Mouse (Mus musculus) megakaryocyte progenitor cell, adult 5-6 weeks (primary cell): ENCODE measurements at regions not wholly inside any gene's neighbourhood (a gene's known extent, or its start where the extent isn't known, plus 50 kb on each side); places are given as distances from the start of the nearest gene placed in this dataset.

Experiments
- ATAC-seq: replicated peaks from 2 replicates; pipeline ENCODE4 v1.8.0; 2016; ENCODE audit warnings: mild to moderate bottlenecking, moderate TSS enrichment, inconsistent platforms; ENCODE audit not compliant: poor library complexity

- no peak for ATAC-seq
Measured at GRCm38 (mm10) chr13:60007593-60007992, 169.6 kb downstream of the Gas1 start.

GRCm38 (mm10) chr13:60007031-60007430 is 170.1 kb downstream of the Gas1 start:
- no peak for ATAC-seq

GRCm38 (mm10) chr13:60004611-60005010 is 172.6 kb downstream of the Gas1 start:
- ATAC-seq = no peak

DNA sequence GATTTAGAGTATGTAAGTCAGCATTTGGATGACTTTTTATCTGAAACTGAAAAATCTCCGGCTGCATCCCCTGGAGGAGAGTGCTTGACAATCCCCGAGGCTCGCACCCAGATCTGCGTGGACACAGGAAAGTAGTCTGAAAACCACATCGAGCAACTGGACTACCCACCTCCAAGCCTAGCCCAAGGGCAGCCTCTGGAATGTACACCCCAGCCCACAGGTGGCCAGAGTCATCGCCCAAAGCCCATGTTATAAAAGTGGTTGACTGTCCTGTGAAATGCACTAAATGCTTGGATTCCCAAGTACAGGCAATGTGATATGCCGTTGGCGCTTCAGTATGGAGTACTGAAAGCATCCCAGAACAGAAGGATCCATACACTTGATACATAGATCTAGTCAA is 175.1 kb downstream of the Gas1 start:
- no peak for ATAC-seq

GRCm38 (mm10) chr13:60001637-60002036 is 175.5 kb downstream of the Gas1 start:
- no peak for ATAC-seq

GRCm38 (mm10) chr13:60000618-60001347 is 176.4 kb downstream of the Gas1 start:
- no peak for ATAC-seq

DNA sequence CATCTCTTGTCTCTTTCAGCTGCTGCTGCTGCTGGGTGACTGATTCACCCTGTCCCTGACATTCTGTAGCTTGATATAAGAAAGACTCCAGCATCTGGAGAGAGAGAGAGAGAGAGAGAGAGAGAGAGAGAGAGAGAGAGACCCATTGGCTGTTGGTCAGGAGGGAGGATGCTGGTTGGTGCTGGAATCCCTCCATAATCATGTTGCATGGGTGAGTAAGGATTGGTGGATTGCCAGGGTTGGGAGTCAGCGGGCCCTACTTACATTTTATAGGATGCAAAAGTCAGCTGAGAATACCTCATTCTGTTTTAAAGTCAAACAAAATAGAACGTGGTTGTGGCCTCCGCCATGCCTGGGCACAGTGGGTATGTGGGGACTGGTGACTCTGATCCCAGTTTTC is 174.5 kb upstream of the Tut7 start:
- no peak for ATAC-seq

GRCm38 (mm10) chr13:59996146-59996814 is 173.3 kb upstream of the Tut7 start:
- no peak for ATAC-seq

DNA sequence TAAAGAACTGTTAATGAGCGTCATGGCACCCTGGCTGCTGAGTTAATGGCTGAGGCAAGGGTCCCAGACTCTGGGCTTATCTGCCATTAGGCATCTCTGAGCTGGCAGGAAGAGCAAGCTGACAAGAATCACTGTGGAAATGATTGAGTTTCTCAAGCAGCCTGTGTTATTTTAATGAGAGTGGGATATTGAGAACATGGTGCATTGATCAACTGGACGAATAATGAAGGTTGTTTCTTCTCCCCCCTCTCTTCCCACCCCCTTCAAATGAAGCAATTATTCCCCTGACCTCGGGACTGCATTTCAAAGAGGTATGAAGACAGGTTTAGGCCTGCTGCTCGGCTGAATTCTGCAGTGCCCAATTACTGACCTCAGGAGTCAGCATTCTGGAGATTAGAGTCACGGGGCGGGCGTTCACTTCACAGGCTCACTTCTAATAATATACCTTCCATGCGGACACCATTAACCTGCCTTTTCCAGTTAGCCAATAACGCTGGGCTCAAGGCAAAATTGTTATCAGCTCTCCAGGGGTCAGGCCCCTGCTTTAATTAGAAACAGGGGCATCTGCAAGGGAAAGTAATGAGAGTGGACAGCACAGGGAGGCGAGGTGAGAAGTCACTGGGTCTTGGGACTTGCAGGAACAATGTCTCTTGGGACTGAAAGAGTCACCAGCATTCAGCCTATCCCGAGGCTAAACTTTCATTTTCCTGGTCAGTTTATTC is 170.0 kb upstream of the Tut7 start:
- no peak for ATAC-seq

- ATAC-seq = no peak
Measured at GRCm38 (mm10) chr13:59992346-59992745, 169.4 kb upstream of the Tut7 start.

DNA sequence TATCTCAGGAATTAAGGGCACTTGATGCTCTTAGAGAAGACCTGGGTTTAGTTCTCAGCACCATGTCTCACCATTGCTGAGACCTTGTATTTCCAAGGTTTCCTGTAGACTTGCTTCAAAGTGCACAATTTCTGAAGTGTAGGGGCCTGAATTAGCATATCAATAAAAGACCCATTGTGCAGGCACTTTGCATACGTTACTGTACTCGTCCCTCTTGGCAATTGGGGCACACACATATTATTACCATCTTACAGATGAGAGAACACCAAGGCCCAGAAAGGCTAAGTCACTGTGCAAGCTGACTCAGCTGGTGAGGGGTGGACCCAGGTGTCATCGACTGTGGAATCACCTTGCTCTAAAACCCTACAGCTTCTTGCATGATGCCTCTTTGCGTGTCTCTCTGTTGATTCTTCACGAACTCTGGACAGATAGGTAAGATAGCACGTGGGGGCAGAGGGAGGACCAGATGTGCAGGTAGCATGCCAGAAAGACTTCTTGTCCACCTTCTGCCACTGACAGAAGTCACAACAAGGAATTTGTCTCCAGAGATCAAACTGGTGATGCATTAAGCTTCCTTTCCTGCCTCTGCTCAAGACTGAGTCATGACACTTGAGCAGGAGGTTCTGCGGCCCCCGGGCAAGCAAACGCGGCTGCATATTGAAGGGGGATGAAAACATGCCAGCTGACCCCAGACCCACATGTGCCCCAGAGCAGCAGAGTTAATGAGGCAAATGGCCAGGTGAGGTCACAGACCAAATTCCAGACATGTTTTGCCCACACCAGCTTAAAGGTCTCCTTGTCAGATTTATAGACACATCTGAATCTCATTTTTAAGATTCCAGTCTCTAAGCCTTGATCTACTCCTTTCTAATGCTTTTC is 167.7 kb upstream of the Tut7 start:
- ATAC-seq = no peak

DNA sequence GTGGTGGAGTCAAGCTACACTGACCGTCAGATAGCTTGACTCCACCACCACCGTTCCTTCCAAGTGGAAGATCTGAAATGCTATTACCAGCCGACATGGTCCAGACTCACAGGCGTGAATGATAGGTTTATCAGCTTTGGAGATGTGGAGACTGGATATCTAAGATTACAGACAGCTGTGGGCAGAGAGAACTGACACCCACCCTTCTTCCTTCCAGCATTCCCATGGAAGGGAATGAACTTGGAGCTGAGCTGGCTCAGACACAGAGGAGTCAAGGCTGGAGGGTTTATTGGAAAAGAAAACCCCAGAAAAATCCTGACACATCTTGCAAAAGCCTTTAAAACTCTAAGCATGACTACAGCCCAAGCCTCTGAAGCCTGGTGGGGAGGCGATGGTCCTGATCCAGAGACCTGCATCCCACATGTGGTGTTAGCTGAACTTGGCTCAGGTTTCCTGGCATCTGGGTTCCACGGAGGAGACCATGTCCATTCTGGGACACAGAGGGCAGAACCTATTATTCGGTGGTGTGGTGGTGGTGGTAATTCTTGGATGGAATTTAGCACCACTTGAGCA is 165.5 kb upstream of the Tut7 start:
- ATAC-seq = no peak

DNA sequence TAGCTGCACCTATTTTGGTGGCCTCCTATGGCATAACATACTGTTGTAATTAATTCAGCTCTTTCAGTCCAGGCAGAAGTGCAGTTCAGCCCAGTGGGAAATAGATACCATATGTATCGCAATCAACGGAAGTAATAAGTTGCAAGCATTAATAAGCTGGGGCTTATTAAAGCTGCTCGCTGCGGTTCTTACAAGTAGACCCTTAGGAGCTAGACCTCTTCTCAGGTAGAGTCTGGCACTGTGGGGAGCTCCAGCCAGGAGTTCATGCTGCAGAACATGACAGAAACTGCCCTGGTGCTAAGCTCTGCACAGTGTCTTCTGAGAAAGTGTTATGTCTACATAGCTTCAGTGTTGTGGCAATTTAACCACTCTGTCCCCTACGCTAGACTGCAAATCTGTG is 153.5 kb upstream of the Tut7 start:
- ATAC-seq = no peak

- no peak for ATAC-seq
Measured at GRCm38 (mm10) chr13:59972093-59972427, 149.1 kb upstream of the Tut7 start.

DNA sequence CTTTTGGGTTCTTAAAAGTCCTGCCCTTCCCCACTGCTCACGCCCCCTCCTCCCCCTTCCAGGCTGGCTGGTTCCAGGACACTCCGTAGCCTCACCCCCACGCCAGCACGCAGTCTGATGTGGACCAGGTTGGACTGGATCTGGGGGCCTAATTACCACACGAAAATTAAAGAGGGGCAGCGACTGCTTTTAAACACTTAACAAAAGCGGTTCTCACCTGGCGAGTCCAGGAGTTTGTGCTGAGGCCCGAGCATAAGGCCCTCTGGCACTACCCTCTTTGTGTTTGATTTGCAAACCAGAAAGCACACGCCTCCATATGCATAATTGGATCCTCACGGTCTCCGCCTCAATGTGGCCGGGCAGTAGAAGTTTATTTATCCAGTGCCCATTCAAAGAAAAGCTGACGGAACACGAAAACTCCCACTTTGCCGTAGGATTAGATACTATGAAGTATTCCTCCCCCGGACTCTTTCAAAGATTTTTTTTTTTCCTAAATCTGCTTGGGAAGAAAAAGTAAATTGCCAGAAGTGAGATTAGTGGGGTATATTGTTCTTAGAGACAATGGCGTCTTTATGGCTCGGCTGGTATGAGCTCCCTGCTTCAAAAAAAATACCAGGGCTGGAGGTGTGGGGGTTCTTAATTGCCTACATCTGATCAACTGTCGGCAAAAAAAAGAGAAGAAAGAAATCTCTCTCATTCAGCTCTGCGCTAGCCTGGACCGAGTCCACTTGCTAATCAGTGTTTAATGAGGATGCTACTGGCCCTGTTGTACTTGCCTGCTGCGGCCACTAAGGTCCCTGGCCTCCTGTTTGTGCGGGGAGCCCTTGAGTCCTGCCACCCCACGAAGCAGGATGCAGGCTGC is 148.5 kb upstream of the Tut7 start:
- no peak for ATAC-seq

- no peak for ATAC-seq
Measured at GRCm38 (mm10) chr13:59970430-59970829, 147.5 kb upstream of the Tut7 start.

- ATAC-seq = no peak
Measured at GRCm38 (mm10) chr13:59969484-59969883, 146.5 kb upstream of the Tut7 start.

GRCm38 (mm10) chr13:59968584-59969240 is 145.8 kb upstream of the Tut7 start:
- no peak for ATAC-seq

GRCm38 (mm10) chr13:59966535-59967255 is 143.7 kb upstream of the Tut7 start:
- no peak for ATAC-seq
